Mouse (Mus musculus) thymus, postnatal 36 days (tissue): ENCODE results near the gene Spaca7.
"Not testable (repeated sequence)": the region's sequence is repeated elsewhere in the genome, so short reads cannot be mapped to it uniquely, and the experiment has no call there.

Experiments
- DNase-seq, 2 experiments: peaks; one replicate each; pipeline ENCODE4 v3.0.0; 2022; ENCODE audit warnings: mixed read lengths in 2 of 2

Spaca7 gene

DNA sequence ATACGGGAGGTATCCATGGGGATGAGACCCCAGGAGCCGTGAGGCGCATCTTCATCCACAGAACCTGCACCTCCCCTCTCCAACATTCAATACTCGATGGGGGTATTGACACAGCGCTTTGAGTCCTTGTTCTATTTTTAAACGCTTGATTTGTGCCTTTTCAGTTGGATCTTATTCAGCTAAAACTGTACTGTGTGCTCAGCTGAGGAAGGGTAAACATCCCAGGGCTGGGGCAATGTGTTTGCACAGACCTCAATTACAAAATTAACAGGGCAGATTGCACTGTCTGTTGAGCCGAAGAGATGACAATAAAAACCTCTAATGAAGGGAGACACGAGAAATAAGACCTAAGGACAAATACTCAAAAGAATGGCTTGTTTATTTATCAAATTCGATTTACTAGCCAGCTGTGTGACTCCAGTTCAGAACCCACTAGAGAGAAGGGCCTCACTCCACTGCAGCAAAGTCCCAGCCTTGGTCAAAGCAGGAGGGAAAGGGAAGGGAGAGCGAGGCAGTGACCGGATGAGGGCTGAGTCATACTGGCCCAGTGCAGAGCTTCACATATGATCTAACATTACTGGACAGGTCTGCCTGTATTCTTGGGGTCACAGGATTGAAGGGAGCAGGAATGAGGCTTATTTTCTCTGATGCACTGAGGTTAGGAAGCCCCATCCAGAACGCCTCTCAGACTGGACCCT is 37.1 kb downstream of the Spaca7 start:
- no peak for DNase-seq

DNA sequence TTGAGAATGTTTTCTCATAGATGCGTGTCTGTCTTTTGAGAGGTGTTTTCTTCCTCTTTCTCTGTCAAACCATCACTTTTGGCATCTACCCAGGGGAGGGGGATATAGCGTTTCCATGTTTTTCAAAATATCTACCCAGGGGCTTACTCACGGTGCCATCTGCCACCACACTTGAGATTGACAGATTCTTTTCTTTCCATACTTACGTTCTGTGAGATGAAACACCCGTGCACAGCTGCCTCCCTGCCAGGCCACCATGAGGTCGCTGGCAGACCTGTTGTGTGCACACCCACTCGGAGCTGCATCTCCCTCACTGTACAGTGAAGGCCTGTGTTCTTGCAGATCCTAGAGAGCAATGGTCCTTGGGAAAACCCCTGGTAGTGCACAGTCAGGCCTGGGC is 40.4 kb downstream of the Spaca7 start:
- no peak for DNase-seq

GRCm38 (mm10) chr8:12617369-12617768 is 44.5 kb downstream of the Spaca7 start:
- not testable (repeated sequence) for DNase-seq

DNA sequence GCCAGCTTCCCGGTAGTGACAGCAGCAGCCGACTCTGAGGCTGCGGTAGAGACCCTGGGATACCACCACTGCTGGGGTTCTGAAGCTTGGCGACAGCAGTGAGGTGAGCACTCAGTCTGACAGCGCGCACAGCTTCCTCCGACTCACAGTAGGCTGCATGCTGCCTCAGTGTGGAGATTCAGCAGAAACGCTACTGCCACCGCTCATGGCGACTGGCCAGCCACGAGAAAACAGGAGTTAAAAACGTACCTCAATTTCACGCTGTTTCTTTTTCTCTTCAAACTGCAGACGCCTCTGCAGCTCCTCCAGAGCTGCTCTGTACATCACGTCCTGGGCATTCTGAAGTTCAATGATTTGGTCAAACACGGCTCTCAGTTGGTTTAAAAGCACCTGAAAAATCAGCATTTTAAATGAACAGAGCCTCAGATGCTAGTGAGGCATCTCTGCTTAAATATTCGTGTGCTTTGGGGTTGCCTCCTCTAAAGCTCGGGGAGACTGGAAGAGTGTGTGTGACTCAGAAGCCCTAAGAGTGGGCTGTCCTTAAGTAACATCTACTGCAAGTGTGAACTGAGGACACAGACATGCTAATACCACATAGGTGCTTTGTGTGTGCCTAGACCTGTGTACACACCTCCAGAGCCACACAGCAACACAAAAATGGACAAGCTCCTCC is 48.9 kb downstream of the Spaca7 start:
- DNase-seq, result no peak

DNA sequence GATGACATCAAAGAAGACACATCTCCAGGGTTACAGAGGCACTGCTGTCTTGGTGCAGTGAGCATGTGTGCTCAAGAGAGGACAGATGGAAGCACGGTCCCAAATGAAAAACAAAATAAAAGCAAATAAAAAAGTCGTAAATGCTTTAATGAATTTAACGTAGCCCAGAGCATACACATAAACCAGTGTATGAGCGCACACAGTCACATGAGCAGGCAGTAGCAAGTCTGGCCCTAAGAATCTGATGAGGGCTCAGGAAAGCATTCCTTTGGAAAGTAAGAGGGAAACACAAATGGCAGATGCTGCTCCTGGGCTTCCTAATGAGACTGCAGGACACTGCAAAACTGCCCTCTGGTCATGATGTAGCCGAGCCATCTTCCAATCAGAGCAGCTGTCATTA is 53.1 kb downstream of the Spaca7 start:
- DNase-seq, result no peak

GRCm38 (mm10) chr8:12629079-12629478 is 56.2 kb downstream of the Spaca7 start:
- DNase-seq, result peak; percentile 8 to 19

DNA sequence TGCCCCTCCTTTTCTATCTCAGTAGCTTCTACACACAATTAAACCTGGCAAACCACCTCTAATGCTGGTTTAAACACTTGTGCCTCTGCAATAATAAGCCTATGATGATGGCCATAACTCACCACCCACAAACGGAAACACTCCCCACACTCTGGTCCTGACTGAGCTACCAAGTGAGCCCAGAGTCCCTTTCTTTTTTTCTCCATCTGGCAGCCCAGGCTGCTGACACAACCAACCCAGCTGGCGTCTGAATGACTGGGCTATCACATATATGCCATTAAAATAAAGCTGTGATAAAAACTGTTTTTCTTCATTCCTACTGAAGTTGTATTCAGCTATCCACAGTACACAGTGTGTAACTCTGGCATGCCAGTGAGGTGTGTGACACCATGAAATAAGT is 62.5 kb downstream of the Spaca7 start:
- no peak for DNase-seq

DNA sequence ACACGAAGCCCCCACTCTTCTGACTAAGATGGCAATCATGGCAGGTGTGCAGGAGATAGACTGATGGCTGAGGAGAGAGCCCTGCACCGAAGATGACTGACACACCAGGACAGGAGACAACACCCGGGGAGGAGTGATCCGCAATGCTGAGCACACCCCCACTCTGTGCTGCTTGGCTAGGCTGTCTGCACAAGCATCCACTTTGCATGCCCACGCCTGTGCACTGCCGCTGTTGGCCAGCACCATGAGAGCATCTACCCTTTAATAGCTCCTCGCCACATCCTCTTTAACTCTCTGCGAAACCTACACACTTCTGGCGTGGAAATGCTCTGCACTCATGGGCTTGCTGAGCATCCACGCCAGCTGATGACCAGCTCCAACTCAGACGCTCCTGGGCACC is 65.6 kb downstream of the Spaca7 start:
- no peak for DNase-seq

GRCm38 (mm10) chr8:12641527-12641926 is 68.7 kb downstream of the Spaca7 start:
- no peak for DNase-seq

DNA sequence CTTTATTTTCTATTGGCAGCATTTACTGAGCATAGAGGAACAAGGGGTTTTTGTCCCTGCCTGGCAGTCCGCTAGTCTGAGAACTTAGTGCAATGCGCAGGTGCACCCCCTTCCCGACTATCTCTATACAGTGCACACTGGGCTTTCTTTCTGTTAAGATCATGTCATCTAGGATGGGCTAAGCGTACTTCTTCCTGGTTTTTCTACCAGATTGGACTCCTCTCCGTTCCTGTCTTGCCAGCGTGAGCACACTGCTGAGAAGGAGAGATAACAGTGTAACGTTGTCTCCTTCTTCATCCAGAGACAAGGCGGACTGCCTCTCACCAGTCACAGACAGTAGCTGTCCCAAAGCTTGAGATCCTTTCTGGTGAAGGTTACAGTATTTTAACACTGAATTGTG is 71.5 kb downstream of the Spaca7 start:
- no peak for DNase-seq

GRCm38 (mm10) chr8:12644894-12645293 is 72.1 kb downstream of the Spaca7 start:
- no peak for DNase-seq

GRCm38 (mm10) chr8:12646536-12646935 is 73.7 kb downstream of the Spaca7 start:
- no peak for DNase-seq

- no peak for DNase-seq
Measured at GRCm38 (mm10) chr8:12648951-12649350, 76.1 kb downstream of the Spaca7 start.
